7 mouse cellular contexts compared by ENCODE assay signal in the genomic region with DNA sequence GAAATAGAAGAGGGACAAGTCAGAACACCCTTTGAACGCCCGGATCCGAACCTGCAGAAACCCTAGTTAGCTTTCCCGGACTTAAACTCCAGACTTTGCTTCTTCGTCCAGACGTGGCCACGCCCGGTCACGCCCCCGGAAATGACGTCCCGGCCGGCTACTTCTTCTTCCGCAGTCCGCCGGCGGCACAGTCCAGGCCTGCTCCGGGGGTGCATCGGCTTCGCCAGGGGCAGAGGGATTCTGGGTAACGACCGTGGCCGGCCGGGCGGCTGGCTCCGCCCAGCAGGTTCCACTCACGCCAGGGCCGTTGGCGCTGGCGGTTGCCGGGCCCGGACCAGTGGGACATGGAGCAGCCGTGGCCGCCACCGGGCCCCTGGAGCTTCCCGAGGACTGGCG. TPM values are rescaled to one million over a fixed set of nuclear protein-coding genes. Genes with fewer than 3 reads are reported as not detected.
A peak's percentile ranks its signal among the peaks of the same experiment; 100 is the strongest.
DNase-seq lines count a peak whose midpoint lies in the region; ATAC-seq and TF ChIP-seq lines count a peak whose summit lies in the region.

Gene Cdc37l1, plus strand, starts transcription at position 159 of the 396 bp plus-strand sequence.

- intact Hi-C loops in left cerebral cortex, postnatal 4 days (cut with DNase I): no loop called here

- WGBS in intestine, postnatal 0 days: 0% methylated on average over 37 of the region's 37 CpGs
- under 1% methylated on average over 37 of the region's 37 CpGs for WGBS in midbrain, embryonic 12.5 days
- WGBS in small intestine, adult 2 months: under 1% methylated on average over 37 of the region's 37 CpGs

- H3K4me3 ChIP-seq in intestine, postnatal 0 days (ENCODE audit: low read depth, low read length): peak within 1 kb of the TSS; percentile 72
- H3K4me3 ChIP-seq in midbrain, embryonic 12.5 days: peak within 1 kb of the TSS; percentile 86
- peak within 1 kb of the TSS; percentile 88 for H3K4me3 ChIP-seq in small intestine, adult 2 months (ENCODE audit: low read depth, low read length)

- DNase-seq in adrenal gland, adult 8-10 months: peak; percentile 97
- DNase-seq in embryo, embryonic 9.5 days (ENCODE audit: extremely low spot score): peak; percentile 98
- peak; percentile 42 for DNase-seq in gonadal fat pad, adult 2 months (ENCODE audit: low read depth)
- DNase-seq in left cerebral cortex, postnatal 4 days: peak; percentile 98

- no peaks in the 10 kb centered on the region for H3K4me1 ChIP-seq in intestine, postnatal 0 days (replicated peaks; ENCODE audit: control insufficient read depth, insufficient read depth, low read length)
- peaks cover 8% of the 10 kb centered on the region for H3K4me1 ChIP-seq in midbrain, embryonic 12.5 days
- peaks cover 5% of the 10 kb centered on the region; the same call in 1 of the 2 replicates for H3K4me1 ChIP-seq in small intestine, adult 2 months (ENCODE audit: control insufficient read depth, insufficient read depth, insufficient read length, low read length)

- peak within 1 kb of the TSS; percentile 96 for H3K9ac ChIP-seq in intestine, postnatal 0 days (ENCODE audit: low read depth, low read length)
- peak within 1 kb of the TSS; percentile 92 for H3K9ac ChIP-seq in midbrain, embryonic 12.5 days (replicated peaks)

- TF ChIP-seq POLR2A in small intestine, adult 2 months (IDR thresholded peaks at IDR 0.05; ENCODE audit: low read depth, low read length): peak; percentile 72

- TF ChIP-seq CTCF in intestine, postnatal 0 days (IDR thresholded peaks at IDR 0.05; ENCODE audit: low read depth): no peak
- no peak for TF ChIP-seq CTCF in small intestine, adult 2 months (IDR thresholded peaks at IDR 0.05; ENCODE audit: extremely low read depth, insufficient read length, insufficient replicate concordance, low read depth, low read length)

- H3K36me3 ChIP-seq in intestine, postnatal 0 days (ENCODE audit: control insufficient read depth, insufficient read depth): peaks cover 7% of the 10 kb centered on the region
- H3K36me3 ChIP-seq in midbrain, embryonic 12.5 days: peaks cover 13% of the 10 kb centered on the region
- H3K36me3 ChIP-seq in small intestine, adult 2 months (ENCODE audit: control insufficient read depth, insufficient read depth, low read length): peaks cover 7% of the 10 kb centered on the region

- peak within 1 kb of the TSS; percentile 71 for H3K4me2 ChIP-seq in intestine, postnatal 0 days (replicated peaks; ENCODE audit: low read depth)
- peak within 1 kb of the TSS; percentile 67 for H3K4me2 ChIP-seq in midbrain, embryonic 12.5 days (replicated peaks)

- ATAC-seq in intestine, postnatal 0 days: peak; percentile 96
- peak; percentile 99 for ATAC-seq in midbrain, embryonic 12.5 days (ENCODE audit: low FRiP score, low read depth)

- H3K9me3 ChIP-seq in intestine, postnatal 0 days (ENCODE audit: control insufficient read depth): no peaks in the 10 kb centered on the region
- no peaks in the 10 kb centered on the region for H3K9me3 ChIP-seq in midbrain, embryonic 12.5 days

- no peaks in the 10 kb centered on the region for H3K27me3 ChIP-seq in intestine, postnatal 0 days (replicated peaks; ENCODE audit: control insufficient read depth, insufficient read depth, low read length)
- peaks cover 4% of the 10 kb centered on the region; the same call in 1 of the 2 replicates for H3K27me3 ChIP-seq in midbrain, embryonic 12.5 days
- no peaks in the 10 kb centered on the region for H3K27me3 ChIP-seq in small intestine, adult 2 months (ENCODE audit: control insufficient read depth, insufficient read depth, low read length)

- H3K27ac ChIP-seq in intestine, postnatal 0 days (ENCODE audit: low read depth, low read length): peak within 1 kb of the TSS; percentile 96
- peak within 1 kb of the TSS; percentile 82 for H3K27ac ChIP-seq in midbrain, embryonic 12.5 days (replicated peaks)
- peak within 1 kb of the TSS; percentile 75 for H3K27ac ChIP-seq in small intestine, adult 2 months (ENCODE audit: insufficient read depth, low read depth, low read length)

RNA-seq across cellular contexts. Expression of gene Cdc37l1, which starts in this region (rescaled TPM):
- 10 to 100 TPM; 46.0 to 71.5 (median 58.1) TPM for total RNA-seq in adrenal gland, adult 8-10 months (2022)
- polyA plus RNA-seq in gonadal fat pad, adult 2 months (2012; rRNA removed): 27.7 and 28.2 TPM in 2 replicates
- polyA plus RNA-seq in intestine, postnatal 0 days (2015; fragmentation: Nextera tagmentation; extraction: Ambion mirVana): 19.7 and 23.9 TPM in 2 replicates
- total RNA-seq in left cerebral cortex, postnatal 4 days (2021): 10 to 100 TPM; 67.1 to 73.0 TPM
- polyA plus RNA-seq in midbrain, embryonic 12.5 days (2016; fragmentation: Nextera tagmentation; extraction: Ambion mirVana): 59.2 and 60.5 TPM in 2 replicates
- polyA plus RNA-seq in small intestine, adult 2 months (2012; rRNA removed): 1.7 and 2.6 TPM in 2 replicates

Comparison
In these comparisons a context has a peak if more than half of its experiments do, and no peak if none do; other contexts are left out.
1. Peak in every context shown above with its lines: DNase-seq, ATAC-seq, H3K4me3 ChIP-seq and H3K27ac ChIP-seq.
2. DNase-seq: peak in every context shown above with its lines; median percentile 98 in embryo, embryonic 9.5 days; 98 in left cerebral cortex, postnatal 4 days; 97 in adrenal gland, adult 8-10 months; 42 in gonadal fat pad, adult 2 months.